Mouse (Mus musculus) forebrain, embryonic 11.5 days (tissue): ENCODE results near the gene Btn2a2. TPM values are rescaled to one million over a fixed set of nuclear protein-coding genes. Genes with fewer than 3 reads are reported as not detected.
A peak's percentile ranks its signal among the peaks of the same experiment; 100 is the strongest.

Experiments
- ATAC-seq: fragments of 200-750 bp; cut with Nextera tagmentation; replicated peaks from 2 replicates; pipeline ENCODE4 v1.8.0; 2017; ENCODE audit warnings: moderate TSS enrichment; ENCODE audit not compliant: low FRiP score
- DNase-seq: peaks from one replicate; pipeline ENCODE4 v3.0.0-alpha.2; 2017; ENCODE audit warnings: low spot score
- H3K27ac ChIP-seq: fragments of 300-500 bp; sonication (generic); 2 replicates; pipeline ENCODE4 v1.5.1; 2014; ENCODE audit warnings: low read depth, low read length
- H3K27me3 ChIP-seq: fragments of 300-500 bp; sonication (generic); 2 replicates; pipeline ENCODE4 v1.6.1; 2014; ENCODE audit warnings: mild to moderate bottlenecking, low read length, mixed read lengths; ENCODE audit not compliant: control insufficient read depth, insufficient read depth
- H3K36me3 ChIP-seq: fragments of 300-500 bp; sonication (generic); 2 replicates; pipeline ENCODE4 v1.6.1; 2014; ENCODE audit warnings: mild to moderate bottlenecking, low read length, moderate library complexity, mixed read lengths; ENCODE audit not compliant: control insufficient read depth, insufficient read depth
- H3K4me1 ChIP-seq: fragments of 300-500 bp; sonication (generic); replicated peaks from 2 replicates; pipeline ENCODE4 v1.6.1; 2014; ENCODE audit warnings: low read length, mixed read lengths; ENCODE audit not compliant: control insufficient read depth, insufficient read depth
- H3K4me2 ChIP-seq: fragments of 300-500 bp; sonication (generic); 2 replicates; pipeline ENCODE4 v1.6.1; 2014; ENCODE audit warnings: low read depth, mild to moderate bottlenecking, low read length, moderate library complexity, mixed read lengths; ENCODE audit not compliant: severe bottlenecking
- H3K4me3 ChIP-seq: fragments of 300-500 bp; sonication (generic); 2 replicates; pipeline ENCODE4 v1.5.1; 2014; ENCODE audit warnings: low read depth, low read length
- H3K9ac ChIP-seq: fragments of 300-500 bp; sonication (generic); 2 replicates; pipeline ENCODE4 v1.6.1; 2014; ENCODE audit warnings: low read length
- H3K9me3 ChIP-seq: fragments of 300-500 bp; sonication (generic); 2 replicates; pipeline ENCODE4 v1.6.1; 2016; ENCODE audit warnings: low read length, mixed read lengths; ENCODE audit not compliant: control insufficient read depth
- WGBS: fragments of 180-500 bp; shearing (Covaris S2); extraction: QIAGEN DNeasy Blood & Tissue Kit; methylation state at CpG from one replicate; pipeline ENCODE4 v1.1.7; 2014; 5-methylcytosine and 5-hydroxymethylcytosine counted together
- polyA plus RNA-seq: library from polyadenylated mRNA; unstranded; fragments of >200 nt; fragmentation: Nextera tagmentation; extraction: Ambion mirVana; gene quantifications from 2 replicates; pipeline ENCODE4 v1.2.1, GENCODE M21; 2014

Btn2a2 gene
- polyA plus RNA-seq, 1 experiment from 2014 or later, result 0.59 TPM

DNA sequence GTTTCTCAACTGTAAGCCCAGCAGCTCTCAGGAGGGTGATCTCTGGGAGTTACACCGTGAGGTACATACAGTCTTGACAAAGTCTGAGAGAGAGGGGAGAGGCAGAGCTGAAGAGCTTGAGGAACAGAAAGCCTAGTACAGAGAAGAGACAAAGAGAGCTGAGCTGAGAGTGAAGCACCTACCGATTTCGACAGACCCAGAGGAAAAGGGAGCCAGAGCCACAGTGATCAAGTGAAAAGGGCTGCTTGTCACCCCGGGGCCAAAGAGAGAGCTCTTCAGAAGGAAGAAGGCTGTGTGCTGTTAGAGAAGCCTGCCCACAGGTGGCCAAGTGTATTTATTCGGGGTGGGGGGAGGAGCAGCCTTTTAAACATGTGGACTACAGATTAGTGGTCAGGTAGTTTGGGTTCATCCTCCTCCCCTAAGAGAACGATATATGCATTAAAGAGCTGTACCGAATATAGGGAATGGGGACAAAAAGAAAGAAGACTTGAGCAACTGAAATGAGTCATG, 23.0 kb downstream of the Btn2a2 start, which contains the start of gene Btn1a1:
Btn1a1 (minus strand) TSS at position 302 of the 510 bp plus-strand sequence.
- peak within 1 kb of the TSS; percentile 63 for H3K9ac ChIP-seq
- no peaks in the 10 kb centered on the region for H3K27me3 ChIP-seq
- 1% methylated on average over 7 of the region's 7 CpGs for WGBS
- H3K4me2 ChIP-seq, result peak within 1 kb of the TSS; percentile 73
- no peaks in the 10 kb centered on the region; the same call in 1 of the 2 replicates for H3K4me1 ChIP-seq
- DNase-seq, result peak; percentile 53
- ATAC-seq, result no peak
- H3K36me3 ChIP-seq, result no peaks in the 10 kb centered on the region
- peak within 1 kb of the TSS; percentile 54 for H3K4me3 ChIP-seq
- H3K9me3 ChIP-seq, result no peaks in the 10 kb centered on the region
- H3K27ac ChIP-seq, result no peak within 1 kb of the TSS

DNA sequence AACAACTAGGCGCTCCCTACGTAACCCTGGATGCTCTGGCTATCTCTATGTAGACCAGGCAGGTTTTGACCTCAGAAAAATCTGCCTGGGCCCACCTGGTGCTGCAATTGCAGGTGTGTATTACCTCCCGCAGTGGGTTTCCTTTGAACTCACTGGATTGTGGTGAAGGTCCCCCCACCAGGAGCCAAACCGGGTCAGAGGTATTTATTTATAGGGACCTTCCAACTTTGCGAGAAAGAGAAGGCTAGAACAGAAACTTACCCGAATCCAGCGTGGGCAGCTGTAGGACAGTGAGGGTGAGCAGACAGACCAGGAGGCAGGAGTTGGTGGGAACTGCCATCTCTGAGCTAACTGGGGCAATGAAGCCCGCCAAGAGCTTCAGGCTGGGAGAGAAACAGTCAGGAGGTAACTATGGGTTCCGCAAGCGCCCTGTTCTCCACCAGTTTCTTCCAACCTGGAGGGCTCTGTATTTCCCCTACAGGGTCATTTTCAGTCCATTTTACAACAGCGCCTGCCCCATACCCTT, 23.8 kb downstream of the Btn2a2 start:
- no peak for ATAC-seq
- no peak overlapping the region for H3K27ac ChIP-seq
- WGBS, result 1% methylated on average over 11 of the region's 11 CpGs

DNA sequence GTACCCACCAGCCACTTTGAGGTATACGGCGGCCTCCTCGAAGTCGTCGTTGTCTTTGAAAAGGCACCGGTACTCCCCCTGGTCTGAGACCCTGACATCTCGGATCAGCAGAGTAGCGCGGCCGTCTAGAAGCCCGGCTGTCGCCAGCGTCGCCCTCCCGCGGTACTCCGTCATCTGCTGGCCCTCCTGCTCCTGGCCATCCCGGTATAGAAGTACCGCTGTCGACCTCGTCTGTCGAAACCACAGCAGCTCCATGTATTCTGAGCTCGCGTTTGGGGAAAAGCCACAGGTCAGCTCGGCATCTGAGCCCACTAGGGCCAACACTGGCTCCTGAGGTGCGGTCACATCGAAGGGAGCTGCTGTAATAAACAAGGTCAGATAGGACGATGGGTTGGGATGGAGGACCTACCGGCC, 24.4 kb downstream of the Btn2a2 start:
- no peak overlapping the region for H3K27ac ChIP-seq

More for the DNA sequence above, 23.8 kb downstream of the Btn2a2 start:
- Histone ChIP-seq H3K4me3 (peak overlapping the region; percentile 54), H3K4me1 (no peaks in the 10 kb centered on the region; the same call in 1 of the 2 replicates), H3K27me3 (no peaks in the 10 kb centered on the region), H3K4me2 (peak overlapping the region; percentile 73), H3K9me3 (no peaks in the 10 kb centered on the region), H3K9ac (peak overlapping the region; percentile 63), H3K36me3 (no peaks in the 10 kb centered on the region)
- peak; percentile 57 for DNase-seq

DNA sequence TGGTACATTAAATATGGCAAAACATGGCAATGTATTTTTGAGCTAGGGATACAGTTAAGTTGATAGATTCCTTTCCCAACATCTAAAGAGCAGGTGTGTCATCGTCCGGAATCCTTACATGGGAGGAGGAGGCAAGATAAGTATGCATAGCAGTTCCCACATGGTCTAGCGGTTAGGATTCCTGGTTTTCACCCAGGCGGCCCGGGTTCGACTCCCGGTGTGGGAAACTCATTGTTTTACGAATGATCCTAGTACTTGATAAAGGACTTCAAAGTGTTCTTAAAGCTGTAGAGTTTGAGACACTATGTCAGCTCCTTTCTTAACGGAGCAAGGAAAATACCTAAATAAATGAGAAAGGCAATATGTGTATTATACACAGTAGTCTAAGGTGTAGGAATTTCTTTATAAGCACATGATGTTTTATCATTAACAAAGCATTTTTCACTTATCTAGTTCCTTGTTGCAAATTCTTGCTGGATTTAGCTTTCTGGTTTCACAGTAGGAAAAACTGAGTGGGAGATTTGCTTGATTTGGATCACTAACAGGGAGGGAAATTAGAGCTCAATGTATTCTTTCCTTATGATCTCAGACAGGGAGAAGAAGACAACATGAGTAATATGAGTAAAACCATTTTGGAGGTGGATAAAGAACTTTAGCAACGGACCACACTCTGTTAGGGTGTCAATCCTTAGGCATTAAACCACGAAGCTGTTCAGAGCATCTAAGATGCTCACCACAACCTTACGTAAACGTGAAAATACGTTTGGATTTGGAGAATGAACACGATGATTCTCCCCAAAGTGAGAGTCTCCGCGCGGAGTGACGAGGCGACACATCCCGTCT, 25.1 kb downstream of the Btn2a2 start:
- H3K9me3 ChIP-seq, result no peaks in the 10 kb centered on the region
- H3K4me1 ChIP-seq, result no peaks in the 10 kb centered on the region; the same call in 1 of the 2 replicates
- ATAC-seq (peak; percentile 67), DNase-seq (peak; percentile 93)
- peak overlapping the region; percentile 63 for H3K9ac ChIP-seq
- under 1% methylated on average over 21 of the region's 21 CpGs for WGBS
- peak overlapping the region; percentile 73 for H3K4me2 ChIP-seq
- H3K27ac ChIP-seq, result no peak overlapping the region
- H3K27me3 ChIP-seq, result no peaks in the 10 kb centered on the region; the same call in 1 of the 2 replicates
- H3K36me3 ChIP-seq, result no peaks in the 10 kb centered on the region
- H3K4me3 ChIP-seq, result peak overlapping the region; percentile 54

More for the DNA sequence above, 24.4 kb downstream of the Btn2a2 start:
- Histone ChIP-seq H3K4me1 (no peaks in the 10 kb centered on the region; the same call in 1 of the 2 replicates), H3K27me3 (no peaks in the 10 kb centered on the region), H3K9me3 (no peaks in the 10 kb centered on the region), H3K4me3 (peak overlapping the region; percentile 54), H3K9ac (peak overlapping the region; percentile 63), H3K4me2 (peak overlapping the region; percentile 73), H3K36me3 (no peaks in the 10 kb centered on the region)
- DNase-seq (peak; percentile 75), ATAC-seq (peak; percentile 51)
- under 1% methylated on average over 29 of the region's 29 CpGs for WGBS

DNA sequence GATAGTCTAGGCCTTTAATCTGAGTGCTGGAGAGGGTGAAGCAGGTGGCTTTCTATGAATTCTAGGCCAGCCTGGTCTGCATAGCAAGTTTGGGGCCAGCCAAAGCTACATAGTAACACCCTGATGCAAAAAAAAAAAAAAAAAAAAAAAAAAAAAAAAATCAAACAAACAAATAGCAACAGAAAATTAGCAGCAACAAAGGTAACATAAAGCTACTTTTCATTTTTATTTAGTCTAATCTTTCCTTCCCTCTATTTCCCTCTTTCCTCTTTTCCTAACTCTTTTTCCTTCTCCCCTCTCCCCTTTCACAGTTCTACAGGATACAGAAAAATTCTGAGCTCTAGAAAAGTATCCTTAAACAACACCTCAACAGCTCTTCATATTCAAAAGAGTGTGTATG, 26.0 kb downstream of the Btn2a2 start:
- Histone ChIP-seq H3K36me3 (no peaks in the 10 kb centered on the region), H3K27ac (no peak overlapping the region), H3K9me3 (no peaks in the 10 kb centered on the region), H3K4me2 (no peak overlapping the region), H3K27me3 (no peaks in the 10 kb centered on the region; the same call in 1 of the 2 replicates), H3K4me3 (no peak overlapping the region), H3K9ac (no peak overlapping the region), H3K4me1 (no peaks in the 10 kb centered on the region; the same call in 1 of the 2 replicates)
- ATAC-seq (no peak), DNase-seq (no peak)

DNA sequence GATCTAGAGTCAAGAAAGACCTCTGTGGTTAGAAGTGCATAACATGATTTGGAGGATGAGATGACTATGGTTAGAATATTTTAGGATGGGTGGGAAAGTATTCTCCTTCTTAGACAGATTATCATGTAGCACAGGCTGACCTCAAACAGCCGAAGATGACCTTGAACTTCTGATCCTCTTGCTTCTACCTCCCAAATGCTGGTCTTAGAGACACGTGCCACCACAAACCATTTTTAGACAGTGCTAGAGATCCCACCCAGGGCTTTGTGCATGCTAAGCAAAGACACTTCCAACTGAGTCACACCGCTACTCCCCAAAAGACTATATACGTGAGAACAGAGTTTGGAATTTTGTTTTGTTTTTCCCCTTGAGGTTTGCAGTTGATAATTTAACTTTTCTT, 26.6 kb downstream of the Btn2a2 start:
- no peak for ATAC-seq
- Histone ChIP-seq H3K9me3 (no peaks in the 10 kb centered on the region), H3K4me1 (no peaks in the 10 kb centered on the region; the same call in 1 of the 2 replicates), H3K27ac (no peak overlapping the region), H3K4me2 (no peak overlapping the region), H3K9ac (no peak overlapping the region), H3K36me3 (no peaks in the 10 kb centered on the region), H3K4me3 (no peak overlapping the region), H3K27me3 (no peaks in the 10 kb centered on the region; the same call in 1 of the 2 replicates)
- no peak for DNase-seq
- WGBS, result 84% methylated on average over 4 of the region's 4 CpGs

DNA sequence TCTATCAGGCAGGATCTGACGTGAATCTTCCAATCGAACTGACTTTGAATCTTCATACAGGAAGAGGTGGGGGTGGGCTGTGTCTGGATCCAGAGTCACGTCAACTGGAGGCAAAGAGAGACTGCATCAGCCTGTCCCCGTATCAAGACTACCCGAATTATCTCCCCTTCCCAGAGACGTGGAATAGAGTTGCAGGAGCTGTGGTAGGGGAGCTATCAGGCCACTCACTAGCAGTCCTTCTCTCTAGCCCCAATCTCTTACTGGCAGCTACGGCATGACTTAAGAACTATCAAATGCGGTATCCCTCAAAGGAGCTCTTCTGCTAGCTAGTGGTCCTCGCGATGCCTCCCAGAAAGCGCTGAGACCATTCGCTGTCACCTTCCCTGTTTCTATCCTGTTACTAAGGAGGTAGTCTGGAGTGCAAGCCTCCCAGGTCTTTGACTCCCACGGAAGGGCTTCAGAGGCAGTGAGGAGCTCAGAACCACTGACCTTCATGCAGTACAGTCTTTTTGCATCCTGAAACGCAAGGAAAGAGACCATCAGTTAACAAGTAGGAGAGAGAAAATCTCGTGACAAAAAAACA, 29.3 kb downstream of the Btn2a2 start:
- Histone ChIP-seq H3K9ac (no peak overlapping the region; the same call in 1 of the 2 replicates), H3K27me3 (no peaks in the 10 kb centered on the region; the same call in 1 of the 2 replicates), H3K36me3 (no peaks in the 10 kb centered on the region), H3K4me1 (no peaks in the 10 kb centered on the region), H3K9me3 (no peaks in the 10 kb centered on the region), H3K4me2 (peak overlapping the region; percentile 19; the same call in 1 of the 2 replicates), H3K4me3 (no peak overlapping the region), H3K27ac (no peak overlapping the region)
- ATAC-seq, result no peak
- DNase-seq, result no peak
- 13% methylated on average over 15 of the region's 15 CpGs for WGBS

DNA sequence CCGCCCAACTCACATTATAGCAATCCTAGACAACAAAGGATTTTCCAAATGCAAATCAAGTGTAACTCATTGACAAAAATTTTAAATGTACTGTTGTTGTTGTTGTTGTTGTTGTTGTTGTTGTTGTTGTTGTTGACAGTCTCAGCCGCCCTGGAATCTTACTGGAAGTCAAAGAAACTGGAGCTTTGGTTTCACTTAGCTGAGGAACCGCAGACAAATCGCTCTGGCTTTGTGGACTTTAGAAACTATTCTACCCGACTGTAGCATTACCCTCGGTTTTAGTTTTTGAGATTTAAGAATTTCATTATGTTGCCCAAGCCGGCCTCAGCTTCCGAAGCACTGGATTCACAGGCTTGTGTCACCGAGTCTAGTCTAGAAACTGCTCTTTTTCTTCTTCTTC, 34.7 kb downstream of the Btn2a2 start:
- 1% methylated on average over 9 of the region's 9 CpGs for WGBS
- H3K4me3 ChIP-seq, result peak overlapping the region; percentile 59
- H3K9ac ChIP-seq, result peak overlapping the region; percentile 63
- no peak for ATAC-seq
- peak overlapping the region; percentile 73 for H3K27ac ChIP-seq
- no peaks in the 10 kb centered on the region for H3K36me3 ChIP-seq
- no peaks in the 10 kb centered on the region; the same call in 1 of the 2 replicates for H3K27me3 ChIP-seq
- peak overlapping the region; percentile 35 for H3K4me2 ChIP-seq
- no peak for DNase-seq
- H3K4me1 ChIP-seq, result no peaks in the 10 kb centered on the region
- H3K9me3 ChIP-seq, result no peaks in the 10 kb centered on the region
